Mouse (Mus musculus) cortical plate, adult 2 months (tissue): ENCODE data around the gene Pglyrp2. TPM values are rescaled to one million over a fixed set of nuclear protein-coding genes. Genes with fewer than 3 reads are reported as not detected.

Experiments used
- H3K27ac ChIP-seq: fragments of 200-500 bp; 2 replicates; pipeline ENCODE4 v1.5.1; 2012; ENCODE audit warnings: low read length, control low read depth, inconsistent platforms; ENCODE audit not compliant: insufficient read depth
- H3K4me1 ChIP-seq: fragments of 200-500 bp; 2 replicates; pipeline ENCODE4 v1.6.1; 2011; ENCODE audit warnings: low read length; ENCODE audit not compliant: control insufficient read depth, insufficient read depth
- H3K4me3 ChIP-seq: fragments of 200-500 bp; 2 replicates; pipeline ENCODE4 v1.5.1; 2011; ENCODE audit warnings: mild to moderate bottlenecking, low read length, control low read depth; ENCODE audit not compliant: insufficient read depth
- CTCF ChIP-seq: fragments of 200-500 bp; IDR thresholded peaks from 2 replicates; pipeline ENCODE4 v1.5.1; 2011; ENCODE audit warnings: mild to moderate bottlenecking, control low read depth, low read length; ENCODE audit not compliant: insufficient read depth; ENCODE audit errors: extremely low read depth
- POLR2A ChIP-seq: fragments of 200-500 bp; IDR thresholded peaks from 2 replicates; pipeline ENCODE4 v1.6.1; 2011; ENCODE audit warnings: mild to moderate bottlenecking, low read length, control low read depth; ENCODE audit not compliant: insufficient read depth; ENCODE audit errors: extremely low read depth
- polyA plus RNA-seq: library from polyadenylated mRNA; depleted of rRNA; stranded (reverse); fragments of >200 nt; gene quantifications from 2 replicates; pipeline ENCODE4 v1.2.3, GENCODE M21; 2012; rRNA removed

The Pglyrp2 gene
- polyA plus RNA-seq = not detected in 2 replicates

GRCm38 (mm10) chr17:32424034-32424433, at the start of gene Pglyrp2:
Gene Pglyrp2 (minus strand): TSS chr17:32424167.
- Histone ChIP-seq H3K27ac (no peak within 1 kb of the TSS), H3K4me3 (no peak within 1 kb of the TSS), H3K4me1 (no peaks in the 10 kb centered on the region)
- TF ChIP-seq POLR2A (no peak), CTCF (no peak)

GRCm38 (mm10) chr17:32472176-32472575, 48.2 kb upstream of the Pglyrp2 start:
- TF ChIP-seq CTCF = no peak
- no peak for TF ChIP-seq POLR2A
- Histone ChIP-seq H3K27ac (no peak overlapping the region), H3K4me3 (no peak overlapping the region), H3K4me1 (no peaks in the 10 kb centered on the region)

DNA sequence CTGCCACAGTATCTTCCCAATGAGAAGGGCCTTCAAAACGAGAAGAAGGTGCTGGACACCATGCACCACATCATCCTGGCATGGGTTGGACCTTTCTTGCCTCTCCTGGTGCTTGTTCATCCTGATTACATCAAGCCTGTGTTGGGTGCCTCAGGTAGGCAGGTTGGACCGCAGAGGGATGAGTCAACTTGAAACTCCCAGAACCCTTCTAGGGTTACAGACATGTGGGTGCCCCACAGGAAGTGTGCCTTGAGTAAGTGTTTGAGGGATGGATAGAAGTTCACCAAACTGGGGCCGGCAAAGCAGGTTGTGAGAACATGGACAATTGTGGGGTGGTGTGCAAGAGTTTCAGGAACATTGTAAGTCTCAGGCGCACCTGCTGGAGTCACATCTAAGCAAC, 46.8 kb upstream of the Pglyrp2 start:
- H3K27ac ChIP-seq = no peak overlapping the region
- H3K4me1 ChIP-seq = no peaks in the 10 kb centered on the region
- H3K4me3 ChIP-seq = no peak overlapping the region
- TF ChIP-seq POLR2A (no peak), CTCF (no peak)

DNA sequence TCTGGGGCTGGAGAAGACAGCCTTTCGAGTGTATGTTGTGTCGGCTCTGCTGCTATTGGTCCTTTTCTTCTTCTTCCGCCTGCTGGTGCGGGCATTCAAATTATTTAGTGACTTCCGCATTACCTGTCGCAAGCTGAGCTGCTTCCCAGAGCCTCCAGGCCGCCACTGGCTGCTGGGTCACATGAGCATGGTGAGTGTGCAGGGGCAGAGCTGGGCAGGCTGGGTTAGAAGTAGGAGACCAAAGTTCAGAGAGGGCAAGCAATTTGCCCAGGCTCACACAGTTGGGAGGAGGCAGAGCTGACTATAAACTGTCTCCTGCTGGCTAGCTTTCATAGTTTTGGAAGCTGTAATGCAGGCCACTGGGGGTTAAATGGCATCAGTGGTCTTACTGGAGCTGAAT, 44.5 kb upstream of the Pglyrp2 start:
- Histone ChIP-seq H3K27ac (no peak overlapping the region), H3K4me1 (no peaks in the 10 kb centered on the region), H3K4me3 (no peak overlapping the region)
- TF ChIP-seq CTCF (no peak), POLR2A (no peak)

DNA sequence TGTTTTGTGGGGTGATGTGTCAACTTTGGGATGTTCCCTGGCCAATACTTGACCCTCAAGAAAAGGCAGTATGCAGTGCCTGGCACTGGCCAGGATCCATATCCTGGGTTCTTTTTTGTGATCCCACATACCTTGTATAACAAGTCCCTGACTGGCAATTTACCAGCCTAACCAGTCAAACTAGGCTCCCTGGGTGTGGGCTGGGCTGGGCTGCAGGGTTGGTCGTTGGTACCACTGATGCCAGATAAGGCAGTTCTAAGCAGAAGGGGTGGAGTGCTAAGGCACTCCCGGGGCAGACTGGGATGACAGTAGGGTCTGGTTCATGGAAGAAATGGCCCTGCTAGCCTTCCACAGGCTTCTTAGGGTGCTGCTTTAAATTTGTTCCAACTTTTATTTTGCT, 31.0 kb upstream of the Pglyrp2 start:
- TF ChIP-seq POLR2A = no peak
- no peak for TF ChIP-seq CTCF
- Histone ChIP-seq H3K4me1 (no peaks in the 10 kb centered on the region), H3K4me3 (no peak overlapping the region), H3K27ac (no peak overlapping the region)

- Histone ChIP-seq H3K4me1 (no peaks in the 10 kb centered on the region), H3K4me3 (no peak overlapping the region), H3K27ac (no peak overlapping the region)
- TF ChIP-seq CTCF (no peak), POLR2A (no peak)
Observed at GRCm38 (mm10) chr17:32454188-32454587, 30.2 kb upstream of the Pglyrp2 start.

DNA sequence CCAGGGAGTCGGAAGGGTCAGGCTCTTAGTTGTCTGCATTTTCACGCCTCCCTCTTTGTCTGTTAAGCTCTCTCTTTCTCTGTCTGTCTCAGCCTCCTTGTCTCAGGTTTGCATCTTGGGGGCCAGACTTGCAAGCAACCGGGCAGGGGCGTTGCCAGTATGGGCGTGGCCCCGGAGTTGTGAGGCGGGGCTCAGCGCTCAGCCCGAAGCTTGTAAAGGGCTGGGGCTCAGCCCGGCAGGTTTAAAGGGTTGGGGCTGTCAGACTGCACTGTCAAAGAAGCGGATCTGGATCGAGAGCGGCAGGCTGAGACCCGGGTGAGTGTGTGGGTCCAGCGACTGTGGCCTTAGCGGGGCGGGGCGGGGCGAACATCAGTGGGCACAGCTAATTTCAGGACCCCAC, 28.5 kb upstream of the Pglyrp2 start, which contains the start of gene Cyp4f39:
Cyp4f39 (plus strand) TSS at position 242 of the 400 bp plus-strand sequence.
- Histone ChIP-seq H3K4me1 (no peaks in the 10 kb centered on the region), H3K27ac (no peak within 1 kb of the TSS), H3K4me3 (no peak within 1 kb of the TSS)
- TF ChIP-seq POLR2A (no peak), CTCF (no peak)

DNA sequence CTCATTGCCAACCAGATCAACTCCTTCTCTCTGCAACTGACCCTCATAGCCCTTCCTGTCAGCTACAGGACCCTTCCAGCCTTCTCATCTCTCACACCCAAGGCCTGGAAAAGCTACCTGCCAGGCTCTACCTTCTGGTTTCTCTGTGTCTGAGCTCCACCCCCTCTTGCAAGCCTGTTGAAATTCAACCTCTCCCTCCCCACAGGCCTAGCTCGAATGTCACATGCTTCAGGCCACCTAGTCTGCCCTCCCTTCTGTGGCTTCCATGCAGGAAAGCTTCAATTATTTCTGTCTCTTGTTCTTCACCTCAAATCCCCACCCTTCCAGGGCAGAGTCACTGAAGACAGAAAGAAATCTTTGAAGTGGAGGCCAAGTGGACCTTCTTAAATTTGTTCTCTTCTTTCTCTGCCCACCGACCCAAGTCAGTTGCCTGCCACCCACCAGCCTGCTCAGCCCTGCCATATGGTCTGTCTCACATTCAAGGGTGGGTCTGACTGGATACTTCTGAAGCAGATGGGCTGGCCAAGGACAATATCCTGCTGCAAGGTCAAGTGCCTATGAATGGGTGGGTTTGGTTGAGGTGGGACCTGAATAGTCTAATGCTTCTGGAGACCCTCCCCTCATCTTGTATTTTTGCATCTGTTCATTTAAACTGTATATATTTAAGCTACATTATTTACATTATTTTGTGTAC, 27.0 kb upstream of the Pglyrp2 start:
- TF ChIP-seq POLR2A (no peak), CTCF (no peak)
- Histone ChIP-seq H3K4me1 (no peaks in the 10 kb centered on the region), H3K4me3 (no peak overlapping the region), H3K27ac (no peak overlapping the region)

DNA sequence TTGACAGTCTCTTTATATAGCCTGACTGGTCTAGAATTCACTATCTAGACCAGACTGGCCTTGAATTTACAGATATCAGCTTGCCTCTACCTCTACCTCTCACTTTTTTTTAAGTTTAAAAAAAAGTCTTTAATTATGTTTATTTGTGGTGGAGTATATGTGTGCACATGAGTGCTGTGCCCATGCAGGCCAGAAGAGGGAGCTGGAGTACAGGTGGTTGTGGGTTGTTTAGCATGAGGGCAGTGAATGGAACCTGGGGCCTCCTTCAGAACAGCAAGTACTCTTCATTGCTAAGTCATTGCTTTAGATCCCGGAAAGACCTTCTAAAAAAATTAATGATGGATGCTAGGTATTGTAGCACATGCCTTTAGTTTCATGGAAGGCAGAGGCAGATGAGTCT, 25.1 kb upstream of the Pglyrp2 start:
- H3K4me3 ChIP-seq = no peak overlapping the region
- H3K27ac ChIP-seq = no peak overlapping the region
- TF ChIP-seq POLR2A (no peak), CTCF (no peak)
- H3K4me1 ChIP-seq = no peaks in the 10 kb centered on the region

GRCm38 (mm10) chr17:32447195-32447594, 23.2 kb upstream of the Pglyrp2 start:
- Histone ChIP-seq H3K27ac (no peak overlapping the region), H3K4me1 (no peaks in the 10 kb centered on the region), H3K4me3 (no peak overlapping the region)
- TF ChIP-seq CTCF = no peak
- TF ChIP-seq POLR2A = no peak

GRCm38 (mm10) chr17:32445016-32445415, 21.0 kb upstream of the Pglyrp2 start:
- TF ChIP-seq POLR2A = no peak
- no peak for TF ChIP-seq CTCF
- H3K4me3 ChIP-seq = no peak overlapping the region
- no peaks in the 10 kb centered on the region for H3K4me1 ChIP-seq
- no peak overlapping the region for H3K27ac ChIP-seq
